Mouse (Mus musculus) forebrain, embryonic 11.5 days (tissue): Measurements from ENCODE around the gene Usb1. TPM values are rescaled to one million over a fixed set of nuclear protein-coding genes. Genes with fewer than 3 reads are reported as not detected.
"Not testable (repeated sequence)": the region's sequence is repeated elsewhere in the genome, so short reads cannot be mapped to it uniquely, and the experiment has no call there.

Source experiments
- ATAC-seq: fragments of 200-750 bp; cut with Nextera tagmentation; replicated peaks from 2 replicates; pipeline ENCODE4 v1.8.0; 2017; ENCODE audit warnings: moderate TSS enrichment; ENCODE audit not compliant: low FRiP score
- DNase-seq: peaks from one replicate; pipeline ENCODE4 v3.0.0-alpha.2; 2017; ENCODE audit warnings: low spot score
- H3K27ac ChIP-seq: fragments of 300-500 bp; sonication (generic); 2 replicates; pipeline ENCODE4 v1.5.1; 2014; ENCODE audit warnings: low read depth, low read length
- H3K27me3 ChIP-seq: fragments of 300-500 bp; sonication (generic); 2 replicates; pipeline ENCODE4 v1.6.1; 2014; ENCODE audit warnings: mild to moderate bottlenecking, low read length, mixed read lengths; ENCODE audit not compliant: control insufficient read depth, insufficient read depth
- H3K36me3 ChIP-seq: fragments of 300-500 bp; sonication (generic); 2 replicates; pipeline ENCODE4 v1.6.1; 2014; ENCODE audit warnings: mild to moderate bottlenecking, low read length, moderate library complexity, mixed read lengths; ENCODE audit not compliant: control insufficient read depth, insufficient read depth
- H3K4me1 ChIP-seq: fragments of 300-500 bp; sonication (generic); replicated peaks from 2 replicates; pipeline ENCODE4 v1.6.1; 2014; ENCODE audit warnings: low read length, mixed read lengths; ENCODE audit not compliant: control insufficient read depth, insufficient read depth
- H3K4me2 ChIP-seq: fragments of 300-500 bp; sonication (generic); 2 replicates; pipeline ENCODE4 v1.6.1; 2014; ENCODE audit warnings: low read depth, mild to moderate bottlenecking, low read length, moderate library complexity, mixed read lengths; ENCODE audit not compliant: severe bottlenecking
- H3K4me3 ChIP-seq: fragments of 300-500 bp; sonication (generic); 2 replicates; pipeline ENCODE4 v1.5.1; 2014; ENCODE audit warnings: low read depth, low read length
- H3K9ac ChIP-seq: fragments of 300-500 bp; sonication (generic); 2 replicates; pipeline ENCODE4 v1.6.1; 2014; ENCODE audit warnings: low read length
- H3K9me3 ChIP-seq: fragments of 300-500 bp; sonication (generic); 2 replicates; pipeline ENCODE4 v1.6.1; 2016; ENCODE audit warnings: low read length, mixed read lengths; ENCODE audit not compliant: control insufficient read depth
- WGBS: fragments of 180-500 bp; shearing (Covaris S2); extraction: QIAGEN DNeasy Blood & Tissue Kit; methylation state at CpG from one replicate; pipeline ENCODE4 v1.1.7; 2014; 5-methylcytosine and 5-hydroxymethylcytosine counted together
- polyA plus RNA-seq: library from polyadenylated mRNA; unstranded; fragments of >200 nt; fragmentation: Nextera tagmentation; extraction: Ambion mirVana; gene quantifications from 2 replicates; pipeline ENCODE4 v1.2.1, GENCODE M21; 2014

Gene Usb1
- polyA plus RNA-seq, 1 experiment from 2014 or later = 43.1 TPM

DNA sequence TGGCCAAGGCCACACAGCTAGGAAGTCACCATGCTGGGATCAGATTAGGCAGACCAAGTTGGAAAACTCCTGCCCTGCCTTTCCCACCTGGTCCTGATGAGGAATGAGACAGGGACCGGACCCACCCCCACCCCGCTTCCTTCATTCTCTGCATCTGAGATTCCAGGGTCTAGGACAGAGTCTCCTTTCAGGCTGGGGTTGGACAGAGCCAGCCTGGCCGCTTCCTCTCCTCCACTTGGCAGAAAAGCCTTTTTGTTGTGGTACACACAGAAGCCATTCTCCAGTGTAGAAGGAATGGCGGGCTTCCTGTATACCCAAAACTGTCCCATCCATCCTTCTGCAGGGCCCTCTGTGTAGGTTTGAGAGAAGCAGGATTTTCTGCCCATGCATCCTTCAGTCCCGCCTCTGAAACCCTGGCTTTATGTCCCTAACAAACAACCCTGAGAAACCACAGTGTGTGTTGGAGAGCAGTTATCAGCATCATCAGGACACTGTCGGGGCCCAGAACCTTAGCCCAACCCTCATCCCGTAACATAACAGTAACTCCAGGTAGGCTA, 43.4 kb downstream of the Usb1 start:
- ATAC-seq = no peak
- no peak overlapping the region for H3K27ac ChIP-seq
- no peaks in the 10 kb centered on the region; the same call in 1 of the 2 replicates for H3K36me3 ChIP-seq
- H3K9ac ChIP-seq = no peak overlapping the region
- no peak for DNase-seq
- H3K4me1 ChIP-seq = no peaks in the 10 kb centered on the region
- 84% methylated on average over 7 of the region's 7 CpGs for WGBS
- no peaks in the 10 kb centered on the region for H3K27me3 ChIP-seq
- H3K4me2 ChIP-seq = no peak overlapping the region
- H3K9me3 ChIP-seq = no peaks in the 10 kb centered on the region
- H3K4me3 ChIP-seq = no peak overlapping the region

DNA sequence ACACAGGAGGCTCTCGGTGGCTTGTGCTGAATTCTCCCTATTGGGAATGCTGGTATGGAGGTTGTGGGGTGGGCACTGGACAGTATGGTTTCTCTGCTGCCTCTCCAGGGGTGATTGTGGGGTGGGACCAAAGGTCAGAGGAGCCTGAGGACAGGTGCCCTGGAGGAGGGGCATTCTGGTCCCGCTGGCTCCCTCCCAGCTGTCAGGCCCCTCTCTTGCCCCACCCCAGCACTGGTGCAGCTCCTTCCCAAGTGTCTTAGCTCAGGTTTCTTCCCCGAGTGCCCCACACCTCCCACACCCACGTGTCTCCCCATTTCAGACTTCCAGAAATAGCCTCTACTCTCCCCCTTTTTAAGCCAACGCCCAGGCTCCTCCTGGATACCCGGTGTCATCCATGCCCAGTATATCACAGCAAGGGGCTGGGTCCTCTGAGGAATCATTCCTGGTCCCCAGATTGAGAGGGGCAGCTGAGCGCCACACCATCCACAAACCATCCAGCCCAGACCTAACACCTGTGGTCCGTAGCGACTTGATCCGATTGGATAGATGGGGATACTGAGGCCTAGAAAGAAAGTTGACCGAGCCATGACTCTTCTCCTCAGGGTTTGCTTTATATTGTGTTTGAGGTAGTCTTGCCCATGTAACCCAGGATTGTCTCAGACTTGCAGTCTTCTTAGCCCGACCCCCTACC, 44.4 kb downstream of the Usb1 start:
- ATAC-seq = no peak
- no peak for DNase-seq
- 86% methylated on average over 12 of the region's 12 CpGs for WGBS

GRCm38 (mm10) chr8:95377101-95377500, 45.0 kb downstream of the Usb1 start:
- no peak for DNase-seq
- Histone ChIP-seq H3K4me1 (no peaks in the 10 kb centered on the region), H3K27me3 (no peaks in the 10 kb centered on the region), H3K9me3 (no peaks in the 10 kb centered on the region), H3K9ac (no peak overlapping the region), H3K4me3 (no peak overlapping the region), H3K36me3 (no peaks in the 10 kb centered on the region), H3K4me2 (no peak overlapping the region), H3K27ac (no peak overlapping the region)
- 84% methylated on average over 4 of the region's 4 CpGs for WGBS
- no peak for ATAC-seq

More for the DNA sequence above, 44.4 kb downstream of the Usb1 start:
- Histone ChIP-seq H3K9ac (no peak overlapping the region), H3K27me3 (no peaks in the 10 kb centered on the region), H3K9me3 (no peaks in the 10 kb centered on the region), H3K27ac (no peak overlapping the region), H3K36me3 (no peaks in the 10 kb centered on the region; the same call in 1 of the 2 replicates), H3K4me1 (no peaks in the 10 kb centered on the region), H3K4me2 (no peak overlapping the region), H3K4me3 (no peak overlapping the region)

DNA sequence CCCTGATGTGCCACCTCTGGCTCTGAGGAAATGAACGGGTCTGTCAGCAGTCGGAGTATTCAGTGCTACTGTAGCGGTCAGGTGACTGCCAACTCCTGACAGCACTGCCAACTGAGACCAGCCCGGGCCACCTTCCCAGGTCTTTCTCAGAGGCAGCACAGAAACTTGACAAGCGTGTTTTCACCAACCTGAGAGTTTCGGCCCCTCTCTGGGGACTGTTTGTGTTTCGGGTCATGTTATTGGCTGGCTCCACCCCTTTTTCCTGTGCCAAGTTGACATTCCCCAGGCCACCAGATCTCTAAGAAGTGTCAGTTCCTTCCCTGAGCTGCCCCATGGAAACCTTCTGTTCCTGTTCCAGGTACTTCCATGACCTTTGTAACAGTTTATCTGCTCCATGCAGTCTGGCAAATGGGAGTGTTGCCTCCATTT, 45.8 kb downstream of the Usb1 start:
- ATAC-seq = no peak
- no peaks in the 10 kb centered on the region for H3K36me3 ChIP-seq
- no peaks in the 10 kb centered on the region for H3K27me3 ChIP-seq

DNA sequence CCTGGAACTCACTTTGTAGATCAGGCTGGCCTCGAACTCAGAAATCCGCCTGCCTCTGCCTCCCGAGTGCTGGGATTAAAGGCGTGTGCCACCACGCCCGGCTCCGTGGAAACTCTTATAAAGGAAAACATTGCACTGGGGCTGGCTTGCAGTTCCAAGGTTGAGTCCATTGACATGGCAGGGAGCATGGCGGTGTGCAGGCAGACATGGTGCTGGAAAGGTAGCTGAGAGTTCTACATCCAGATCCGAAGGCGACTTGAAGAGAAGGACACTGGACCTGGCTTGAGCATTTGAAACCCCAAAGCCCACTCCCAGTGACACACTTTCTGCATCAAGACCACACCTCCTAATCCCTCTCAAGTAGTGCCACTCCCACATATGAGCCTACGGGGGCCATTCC, 46.8 kb downstream of the Usb1 start:
- H3K4me2 ChIP-seq, H3K36me3 ChIP-seq, H3K9me3 ChIP-seq, ATAC-seq, H3K27me3 ChIP-seq, H3K4me3 ChIP-seq, H3K4me1 ChIP-seq, H3K9ac ChIP-seq, DNase-seq, H3K27ac ChIP-seq: not testable (repeated sequence)
- 95% methylated on average over 11 of the region's 11 CpGs for WGBS

More for the DNA sequence above, 45.8 kb downstream of the Usb1 start:
- no peak for DNase-seq
- H3K9me3 ChIP-seq = no peaks in the 10 kb centered on the region
- no peak overlapping the region for H3K4me3 ChIP-seq
- no peak overlapping the region for H3K27ac ChIP-seq
- no peaks in the 10 kb centered on the region for H3K4me1 ChIP-seq
- WGBS = 67% methylated on average over 7 of the region's 7 CpGs
- no peak overlapping the region for H3K9ac ChIP-seq
- H3K4me2 ChIP-seq = no peak overlapping the region

DNA sequence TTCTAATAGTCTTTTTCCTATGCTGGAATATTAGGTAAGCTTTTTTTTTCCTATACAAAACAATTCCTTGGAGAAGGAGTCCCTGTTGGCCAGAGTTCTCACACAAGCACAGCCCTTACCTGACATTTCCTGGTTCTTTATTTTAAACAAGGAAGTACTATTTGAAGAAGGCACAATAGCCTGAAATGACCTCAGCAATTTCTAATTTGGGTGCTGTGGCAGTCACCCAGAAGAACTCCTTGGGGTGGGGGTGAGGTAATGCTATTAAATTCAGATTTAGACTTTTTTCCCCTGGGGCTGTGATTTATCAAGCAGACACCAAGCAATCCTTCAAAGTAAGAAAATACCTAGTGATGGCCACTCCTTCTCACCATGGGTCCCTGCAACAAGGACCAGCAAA, 48.9 kb downstream of the Usb1 start:
- ATAC-seq (no peak), DNase-seq (no peak)

DNA sequence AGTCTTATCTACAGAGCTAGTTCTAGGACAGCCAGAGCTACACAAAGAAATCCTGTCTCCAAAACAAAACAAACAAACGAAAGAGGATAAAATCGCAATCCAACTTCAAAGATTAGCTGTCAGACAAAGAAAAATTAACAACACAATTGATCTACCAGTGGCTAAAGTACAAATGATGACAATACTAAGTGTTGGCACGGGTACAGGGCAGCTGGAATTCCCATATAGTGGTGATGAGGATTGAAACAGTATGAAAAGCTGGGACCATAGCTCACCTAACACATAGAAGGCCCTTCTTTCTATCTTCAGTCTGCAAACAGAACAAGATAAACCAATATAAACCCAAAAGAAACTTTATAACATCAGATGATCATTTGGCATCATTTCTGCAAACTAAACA, 49.5 kb downstream of the Usb1 start:
- no peak overlapping the region for H3K27ac ChIP-seq
- no peaks in the 10 kb centered on the region for H3K27me3 ChIP-seq
- H3K9ac ChIP-seq = no peak overlapping the region
- H3K4me2 ChIP-seq = no peak overlapping the region
- no peaks in the 10 kb centered on the region for H3K4me1 ChIP-seq
- H3K4me3 ChIP-seq = no peak overlapping the region
- 86% methylated on average over 3 of the region's 3 CpGs for WGBS
- H3K36me3 ChIP-seq = no peaks in the 10 kb centered on the region
- no peaks in the 10 kb centered on the region for H3K9me3 ChIP-seq
- ATAC-seq (no peak), DNase-seq (no peak)

More for the DNA sequence above, 48.9 kb downstream of the Usb1 start:
- no peak overlapping the region for H3K4me3 ChIP-seq
- H3K9me3 ChIP-seq = no peaks in the 10 kb centered on the region
- H3K9ac ChIP-seq = no peak overlapping the region
- H3K4me2 ChIP-seq = no peak overlapping the region
- no peak overlapping the region for H3K27ac ChIP-seq
- no peaks in the 10 kb centered on the region for H3K27me3 ChIP-seq
- H3K36me3 ChIP-seq = no peaks in the 10 kb centered on the region
- H3K4me1 ChIP-seq = no peaks in the 10 kb centered on the region

- H3K27me3 ChIP-seq = no peaks in the 10 kb centered on the region
- H3K36me3 ChIP-seq = no peaks in the 10 kb centered on the region
- DNase-seq (no peak), ATAC-seq (no peak)
- WGBS = 92% methylated on average over 3 of the region's 3 CpGs
- no peaks in the 10 kb centered on the region for H3K9me3 ChIP-seq
- H3K9ac ChIP-seq = no peak overlapping the region
- no peak overlapping the region for H3K4me2 ChIP-seq
- H3K4me3 ChIP-seq = no peak overlapping the region
- no peak overlapping the region for H3K27ac ChIP-seq
- no peaks in the 10 kb centered on the region for H3K4me1 ChIP-seq
Observed at GRCm38 (mm10) chr8:95384501-95384900, 52.4 kb downstream of the Usb1 start.

DNA sequence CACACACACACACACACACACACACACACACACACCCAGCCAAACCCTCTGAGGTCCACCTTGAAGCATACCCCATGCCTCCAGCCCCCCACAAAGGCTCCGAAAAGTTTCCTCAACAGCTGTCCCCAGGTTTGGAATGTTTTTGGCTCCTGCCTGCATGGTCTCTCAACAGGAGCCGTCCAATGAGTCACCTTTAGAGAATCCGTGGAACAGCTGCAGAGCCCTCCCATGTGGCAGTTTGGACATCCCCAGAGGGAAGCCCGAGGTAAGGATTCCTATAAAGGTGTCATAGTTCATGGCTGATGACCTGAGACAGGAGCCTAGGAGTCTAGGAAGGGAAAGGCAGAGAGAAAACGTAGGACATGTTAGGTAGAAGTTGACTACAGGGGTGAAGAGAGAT, 54.0 kb downstream of the Usb1 start:
- Histone ChIP-seq H3K9me3 (no peaks in the 10 kb centered on the region), H3K36me3 (no peaks in the 10 kb centered on the region), H3K27ac (no peak overlapping the region), H3K27me3 (no peaks in the 10 kb centered on the region), H3K4me3 (no peak overlapping the region), H3K4me1 (no peaks in the 10 kb centered on the region), H3K4me2 (no peak overlapping the region), H3K9ac (no peak overlapping the region)
- DNase-seq (no peak), ATAC-seq (no peak)
- 83% methylated on average over 5 of the region's 5 CpGs for WGBS
